10 mouse cellular contexts compared by ENCODE assay signal in the genomic region with DNA sequence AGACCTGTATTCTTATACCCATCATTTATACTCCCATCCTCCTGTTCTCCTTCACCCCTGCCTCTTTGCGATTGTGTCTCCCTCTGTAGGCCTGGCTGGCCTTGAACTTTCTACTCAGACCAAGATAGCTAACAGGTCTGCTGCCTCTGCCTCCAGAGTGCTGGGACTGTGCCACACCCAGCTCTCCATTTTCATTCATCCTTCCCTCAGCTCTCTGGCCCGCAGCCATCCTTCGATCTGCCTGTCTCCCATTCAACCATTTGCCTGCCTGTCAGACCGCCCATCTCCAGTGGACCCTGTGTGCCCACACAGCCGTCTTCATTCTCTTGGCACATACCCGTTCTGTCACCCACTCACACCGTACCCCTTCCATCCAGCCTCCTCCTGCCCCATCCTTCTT. TPM values are rescaled to one million over a fixed set of nuclear protein-coding genes. Genes with fewer than 3 reads are reported as not detected.
DNase-seq lines count a peak whose midpoint lies in the region; ATAC-seq and TF ChIP-seq lines count a peak whose summit lies in the region.
"Had no signal": no experiment of that assay in that cellular context is flagged by ENCODE, and none has a peak within 500 bp of the region (broad histone marks: within the 10 kb centered on the region; RNA-seq: fewer than 3 reads in every experiment).

No protein-coding gene starts in this region.

- no peaks in the 10 kb centered on the region for H3K9me3 ChIP-seq in liver, postnatal 0 days (ENCODE audit: low read length)
- H3K9me3 ChIP-seq in forebrain, embryonic 13.5 days (replicated peaks): no peaks in the 10 kb centered on the region
- H3K9me3 ChIP-seq: limb, embryonic 15.5 days had no signal

- no peak for DNase-seq in gastrocnemius, adult 2 months
- no peak for DNase-seq in gastrocnemius, postnatal 14 days
- DNase-seq in liver, adult 2 months (ENCODE audit: extremely low read depth, low read depth, low spot score): no peak
- no peak for DNase-seq in liver, postnatal 0 days
- DNase-seq in NIH3T3 (ENCODE audit: low read depth): peak; percentile 42
- DNase-seq in layer of hippocampus, adult 8-10 months (ENCODE audit: low spot score in 2 of 2): no peak
- DNase-seq: layer of hippocampus, postnatal 36 days had no signal

- WGBS in liver, adult 2 months: 77% methylated on average over 7 of the region's 7 CpGs
- WGBS in liver, postnatal 0 days (ENCODE audit: insufficient replicate concordance): 81% methylated on average over 7 of the region's 7 CpGs
- 44% methylated on average over 7 of the region's 7 CpGs for WGBS in forebrain, embryonic 13.5 days

- H3K4me3 ChIP-seq in gastrocnemius, adult 2 months: no peak overlapping the region
- H3K4me3 ChIP-seq in liver, adult 2 months (ENCODE audit: insufficient read depth, low read depth, low read length): no peak overlapping the region
- no peak overlapping the region for H3K4me3 ChIP-seq in liver, postnatal 0 days (ENCODE audit: low read depth, low read length)
- no peak overlapping the region for H3K4me3 ChIP-seq in forebrain, embryonic 13.5 days
- H3K4me3 ChIP-seq: limb, embryonic 15.5 days; myocyte had no signal

- no peak overlapping the region for H3K4me2 ChIP-seq in liver, postnatal 0 days (ENCODE audit: low read depth, low read length)
- H3K4me2 ChIP-seq in forebrain, embryonic 13.5 days: no peak overlapping the region
- H3K4me2 ChIP-seq: limb, embryonic 15.5 days had no signal

- no peak for TF ChIP-seq POLR2A in liver, adult 2 months (IDR thresholded peaks at IDR 0.05; ENCODE audit: extremely low read depth, insufficient read depth, low read length)

- peak overlapping the region; percentile 38 for H3K27ac ChIP-seq in gastrocnemius, adult 2 months
- peak overlapping the region; percentile 44 for H3K27ac ChIP-seq in liver, adult 2 months (replicated peaks; ENCODE audit: insufficient read depth, low read depth, low read length)
- H3K27ac ChIP-seq in liver, postnatal 0 days (ENCODE audit: low read depth): no peak overlapping the region
- peak overlapping the region; percentile 54 for H3K27ac ChIP-seq in forebrain, embryonic 13.5 days
- H3K27ac ChIP-seq: limb, embryonic 15.5 days had no signal

- intact Hi-C loops in gastrocnemius, adult 2 months (cut with DNase I): no loop called here
- intact Hi-C loops in gastrocnemius, postnatal 14 days (cut with DNase I; ENCODE audit: low total_unique reads): no loop called here

- H3K9ac ChIP-seq in liver, adult 2 months (ENCODE audit: low read depth, low read length): no peak overlapping the region
- no peak overlapping the region for H3K9ac ChIP-seq in liver, postnatal 0 days (replicated peaks)
- H3K9ac ChIP-seq in forebrain, embryonic 13.5 days: no peak overlapping the region
- H3K9ac ChIP-seq: limb, embryonic 15.5 days had no signal

- no peak for TF ChIP-seq EP300 in liver, postnatal 0 days (IDR thresholded peaks at IDR 0.05; ENCODE audit: low read depth)

- TF ChIP-seq CTCF in gastrocnemius, adult 2 months (IDR thresholded peaks at IDR 0.05): no peak
- no peak for TF ChIP-seq CTCF in liver, adult 2 months (IDR thresholded peaks at IDR 0.05; ENCODE audit: low read depth, low read length)
- TF ChIP-seq CTCF in liver, postnatal 0 days (IDR thresholded peaks at IDR 0.05; ENCODE audit: low read depth): no peak

- no peaks in the 10 kb centered on the region for H3K27me3 ChIP-seq in liver, adult 2 months (ENCODE audit: control insufficient read depth, insufficient read depth, low read length)
- H3K27me3 ChIP-seq in liver, postnatal 0 days (ENCODE audit: insufficient read depth, low read length): no peaks in the 10 kb centered on the region
- no peaks in the 10 kb centered on the region for H3K27me3 ChIP-seq in forebrain, embryonic 13.5 days
- H3K27me3 ChIP-seq: limb, embryonic 15.5 days had no signal

- no peak for ATAC-seq in liver, postnatal 0 days
- no peak for ATAC-seq in forebrain, embryonic 13.5 days

- H3K36me3 ChIP-seq in liver, adult 2 months (ENCODE audit: control insufficient read depth, insufficient read depth, low read length): no peaks in the 10 kb centered on the region
- H3K36me3 ChIP-seq in liver, postnatal 0 days (replicated peaks; ENCODE audit: insufficient read depth, low read length): no peaks in the 10 kb centered on the region
- H3K36me3 ChIP-seq in forebrain, embryonic 13.5 days (ENCODE audit: poor library complexity, severe bottlenecking): no peaks in the 10 kb centered on the region
- H3K36me3 ChIP-seq: limb, embryonic 15.5 days had no signal

- H3K4me1 ChIP-seq in liver, adult 2 months (ENCODE audit: control insufficient read depth, insufficient read depth, low read length): peaks cover 3% of the 10 kb centered on the region; the same call in 1 of the 2 replicates
- H3K4me1 ChIP-seq in liver, postnatal 0 days (ENCODE audit: insufficient read depth): peaks cover 19% of the 10 kb centered on the region
- H3K4me1 ChIP-seq in forebrain, embryonic 13.5 days: peaks cover 89% of the 10 kb centered on the region

- peaks cover 2% of the 10 kb centered on the region; the same call in 1 of the 2 replicates for H3K79me2 ChIP-seq in liver, adult 2 months (ENCODE audit: control insufficient read depth, insufficient read depth, low read length)

RNA-seq across cellular contexts. Expression of a gene that starts 36.2 kb away (rescaled TPM):
- total RNA-seq in gastrocnemius, adult 2 months (2021): 1 to 10 TPM; 7.0 to 8.9 TPM
- 10 to 100 TPM; 12.5 to 19.8 TPM for total RNA-seq in gastrocnemius, postnatal 14 days (2021)
- 14.1 and 18.5 TPM in 2 replicates for total RNA-seq in liver, adult 2 months (2014; rRNA removed)
- polyA plus RNA-seq in liver, adult 2 months (2012; rRNA removed): 17.1 and 18.4 TPM in 2 replicates
- 7.0 and 9.7 TPM in 2 replicates for polyA plus RNA-seq in liver, postnatal 0 days (2015; fragmentation: Nextera tagmentation; extraction: Ambion mirVana)
- 77.2 and 95.0 TPM in 2 replicates for polyA plus RNA-seq in forebrain, embryonic 13.5 days (2015; fragmentation: Nextera tagmentation; extraction: Ambion mirVana)
- total RNA-seq in layer of hippocampus, adult 8-10 months (2022): 10 to 100 TPM; 35.5 to 52.4 (median 41.6) TPM

RNA-seq across cellular contexts. Expression of a gene that starts 36.3 kb away (rescaled TPM):
- total RNA-seq in gastrocnemius, adult 2 months (2021): 10 to 100 TPM; 41.8 to 59.7 TPM
- 10 to 100 TPM; 12.1 to 22.7 TPM for total RNA-seq in gastrocnemius, postnatal 14 days (2021)
- total RNA-seq in liver, adult 2 months (2014; rRNA removed): 42.4 and 58.0 TPM in 2 replicates
- polyA plus RNA-seq in liver, adult 2 months (2012; rRNA removed): 52.6 and 57.1 TPM in 2 replicates
- 54.1 and 61.1 TPM in 2 replicates for polyA plus RNA-seq in liver, postnatal 0 days (2015; fragmentation: Nextera tagmentation; extraction: Ambion mirVana)
- polyA plus RNA-seq in forebrain, embryonic 13.5 days (2015; fragmentation: Nextera tagmentation; extraction: Ambion mirVana): 59.2 and 63.2 TPM in 2 replicates
- total RNA-seq in layer of hippocampus, adult 8-10 months (2022): 100 to 1,000 TPM; 112 to 138 (median 127) TPM

RNA-seq across cellular contexts. Expression of a gene that starts 42.0 kb away (rescaled TPM):
- 10 to 100 TPM; 18.9 to 21.4 TPM for total RNA-seq in gastrocnemius, adult 2 months (2021)
- 10 to 100 TPM; 13.4 to 14.4 TPM for total RNA-seq in gastrocnemius, postnatal 14 days (2021)
- total RNA-seq in liver, adult 2 months (2014; rRNA removed): 23.9 and 30.9 TPM in 2 replicates
- polyA plus RNA-seq in liver, adult 2 months (2012; rRNA removed): 39.1 and 46.6 TPM in 2 replicates
- 51.2 and 53.3 TPM in 2 replicates for polyA plus RNA-seq in liver, postnatal 0 days (2015; fragmentation: Nextera tagmentation; extraction: Ambion mirVana)
- polyA plus RNA-seq in forebrain, embryonic 13.5 days (2015; fragmentation: Nextera tagmentation; extraction: Ambion mirVana): 23.4 and 25.1 TPM in 2 replicates
- total RNA-seq in layer of hippocampus, adult 8-10 months (2022): 10 to 100 TPM; 19.4 to 24.4 (median 21.0) TPM

RNA-seq across cellular contexts. Expression of a gene that starts 42.4 kb away (rescaled TPM):
- total RNA-seq in gastrocnemius, adult 2 months (2021): 10 to 100 TPM; 35.4 to 43.5 TPM
- 10 to 100 TPM; 40.7 to 43.1 TPM for total RNA-seq in gastrocnemius, postnatal 14 days (2021)
- total RNA-seq in liver, adult 2 months (2014; rRNA removed): 474 and 538 TPM in 2 replicates
- 779 and 1,223 TPM in 2 replicates for polyA plus RNA-seq in liver, adult 2 months (2012; rRNA removed)
- 100 and 125 TPM in 2 replicates for polyA plus RNA-seq in liver, postnatal 0 days (2015; fragmentation: Nextera tagmentation; extraction: Ambion mirVana)
- polyA plus RNA-seq in forebrain, embryonic 13.5 days (2015; fragmentation: Nextera tagmentation; extraction: Ambion mirVana): 64.0 and 70.1 TPM in 2 replicates
- 10 to 100 TPM; 67.1 to 80.6 (median 76.9) TPM for total RNA-seq in layer of hippocampus, adult 8-10 months (2022)
